Mouse (Mus musculus) naive thymus-derived CD4-positive, alpha-beta T cell, adult 5 months (primary cell): ENCODE measurements around the gene Eml6. TPM values are rescaled to one million over a fixed set of nuclear protein-coding genes. Genes with fewer than 3 reads are reported as not detected.

ENCODE experiments used
- polyA plus RNA-seq: library from polyadenylated mRNA; unstranded; fragments of 100-300 nt; shearing (Covaris generic); gene quantifications from one replicate; pipeline ENCODE4 v1.2.1, GENCODE M21; 2017

The Eml6 gene
- not detected for polyA plus RNA-seq

GRCm38 (mm10) chr11:30025835-30026472 is at the start of gene Eml6:
TSS of gene Eml6 (minus strand) at chr11:30026033.

GRCm38 (mm10) chr11:29825271-29825718 is 200.5 kb downstream of the Eml6 start, which contains the start of gene 4931440F15Rik:
TSS of gene 4931440F15Rik (minus strand) at chr11:29825668.

Other genes starting within 250 kb of the Eml6 start
- gene 4931440F15Rik, start 200.4 kb downstream of the Eml6 start, polyA plus RNA-seq: not detected
- gene Sptbn1, start 242.1 kb upstream of the Eml6 start, polyA plus RNA-seq: 164 TPM